Mouse (Mus musculus) embryo, embryonic 9.5 days (tissue): Measurements from ENCODE around the gene Sash3.

ENCODE experiments used
- DNase-seq: peaks from one replicate; pipeline ENCODE4 v3.0.0-alpha.2; 2017; ENCODE audit errors: extremely low spot score

The Sash3 gene

GRCm38 (mm10) chrX:48140286-48140877 lies 5.9 kb upstream of the Sash3 start:
- DNase-seq: no peak

DNA sequence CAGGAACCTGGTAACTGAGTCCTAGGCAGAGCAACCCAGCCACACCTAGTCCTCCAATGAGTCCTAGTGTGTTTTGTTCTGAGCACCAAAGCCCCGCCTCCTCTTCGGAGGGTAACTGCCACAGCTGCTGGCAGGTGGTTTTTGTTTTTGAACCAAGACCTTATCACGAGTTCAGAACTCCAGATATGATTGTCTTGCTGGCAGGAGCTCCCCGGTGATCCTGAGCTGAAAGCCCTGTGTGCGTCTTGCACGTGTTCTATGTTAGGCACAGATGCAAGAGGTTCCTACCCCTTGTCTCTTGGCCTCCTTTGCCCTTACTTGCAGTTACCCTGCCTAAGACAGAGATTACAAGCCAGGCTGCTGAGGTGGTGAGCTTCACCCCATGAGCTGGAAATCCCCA lies 4.8 kb upstream of the Sash3 start:
- DNase-seq: no peak

GRCm38 (mm10) chrX:48143415-48144335 lies 2.6 kb upstream of the Sash3 start:
- DNase-seq: peak; percentile 10

GRCm38 (mm10) chrX:48147226-48147625 lies 990 bp downstream of the Sash3 start:
- no peak for DNase-seq

GRCm38 (mm10) chrX:48147741-48148186 lies 1.5 kb downstream of the Sash3 start:
- DNase-seq: no peak

GRCm38 (mm10) chrX:48152106-48152505 lies 5.9 kb downstream of the Sash3 start:
- DNase-seq: no peak

- DNase-seq: no peak
These were observed 7.2 kb downstream of the Sash3 start for GRCm38 (mm10) chrX:48153414-48153813.

DNA sequence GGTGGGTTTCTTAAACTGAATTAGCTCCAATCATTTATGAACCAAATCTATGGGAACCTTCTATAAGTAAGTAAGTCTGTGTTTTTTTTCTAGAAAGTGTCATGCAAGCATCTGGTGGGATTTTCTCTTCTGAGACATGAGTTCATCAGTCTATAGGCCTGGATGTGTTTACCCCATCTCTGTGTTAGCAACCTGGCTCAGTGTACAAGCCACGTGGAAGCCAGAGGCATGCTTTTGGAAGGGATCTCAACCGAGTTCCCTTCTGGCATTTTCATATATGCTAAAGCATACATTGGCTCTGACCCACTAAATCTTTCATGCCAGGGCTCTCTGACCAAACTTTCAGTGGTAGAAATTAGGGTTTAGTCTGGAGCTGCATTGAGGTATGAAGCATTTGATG lies 7.7 kb downstream of the Sash3 start:
- no peak for DNase-seq

DNA sequence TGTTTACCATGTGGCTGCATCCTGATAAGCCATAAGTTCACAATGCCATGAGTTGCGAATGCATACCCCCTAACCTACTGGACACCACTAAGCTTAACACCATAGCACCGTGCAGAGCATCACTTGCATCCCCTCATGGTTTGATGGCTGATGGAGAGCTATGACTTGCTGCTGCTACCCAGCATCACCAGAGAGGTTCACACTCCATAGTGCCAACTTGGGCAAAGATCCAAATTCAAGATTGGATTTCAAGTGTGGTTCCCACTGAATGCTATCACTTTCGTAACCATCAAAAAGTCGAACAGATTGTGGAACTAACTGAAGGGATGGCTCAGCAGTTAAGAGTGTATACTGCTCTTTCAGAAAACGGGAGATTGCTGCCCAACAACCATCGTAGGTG lies 9.3 kb downstream of the Sash3 start:
- no peak for DNase-seq

DNA sequence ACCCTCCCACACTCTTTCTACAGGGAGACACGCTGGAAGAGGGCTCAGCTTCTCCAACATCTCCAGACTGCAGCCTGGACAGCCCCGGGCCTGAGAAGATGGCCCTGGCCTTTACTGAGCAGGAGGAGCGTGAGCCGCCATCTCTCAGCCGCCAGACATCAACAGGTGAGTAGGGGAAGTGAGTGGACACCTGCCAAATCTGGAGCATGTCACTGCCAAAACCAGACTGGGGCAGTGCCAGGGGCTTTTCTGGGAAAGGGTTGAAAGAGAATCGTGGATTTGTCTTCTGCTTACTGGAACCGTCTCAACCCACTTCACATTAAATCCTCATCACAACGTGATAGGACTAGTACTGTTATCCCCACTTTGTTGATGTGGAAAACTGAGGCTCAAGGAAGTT lies 11.2 kb downstream of the Sash3 start:
- DNase-seq: no peak

- DNase-seq: no peak
These were observed 12.1 kb downstream of the Sash3 start for GRCm38 (mm10) chrX:48158229-48158919.

DNA sequence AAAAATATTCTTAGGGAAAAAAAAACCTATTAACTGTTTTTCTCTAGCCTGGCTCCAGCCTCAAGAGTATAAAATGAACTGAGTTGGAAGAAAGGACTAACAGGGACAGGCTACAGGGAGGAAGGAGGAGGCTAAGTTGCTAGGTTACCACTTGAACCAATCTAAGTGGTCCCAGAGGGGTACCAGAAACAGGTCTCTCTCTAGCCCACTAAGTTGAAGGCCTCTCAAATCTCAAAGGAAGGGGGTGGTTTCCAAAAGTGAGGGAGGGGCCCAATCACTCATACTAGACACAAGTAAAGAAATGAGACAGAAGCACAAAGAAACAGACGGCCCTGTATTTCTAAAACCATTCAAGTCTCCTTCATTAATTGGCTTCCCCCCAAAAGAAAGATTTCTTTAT lies 23.7 kb downstream of the Sash3 start:
- peak; percentile 1 for DNase-seq

DNA sequence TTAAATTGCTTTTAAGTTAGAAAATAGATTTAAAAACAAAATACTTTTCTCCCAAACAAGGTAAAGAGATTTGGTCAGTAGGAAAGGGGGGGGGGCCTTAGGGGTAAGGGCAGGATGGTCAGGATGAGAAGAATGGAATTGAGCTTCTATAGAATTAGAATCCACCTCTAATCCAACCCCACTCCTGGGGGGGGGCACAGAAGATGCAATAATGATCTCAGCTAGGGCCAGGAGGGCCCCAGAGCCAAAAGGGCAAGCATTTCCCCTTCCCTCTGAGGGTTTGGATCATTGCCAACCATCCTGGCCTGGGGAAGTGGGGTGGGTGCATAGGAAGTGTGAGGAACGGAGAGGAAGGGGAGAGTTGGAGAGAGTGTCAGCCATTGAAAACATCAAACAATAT lies 24.1 kb downstream of the Sash3 start:
- DNase-seq: no peak

- no peak for DNase-seq
These were observed 35.6 kb downstream of the Sash3 start for GRCm38 (mm10) chrX:48181844-48182243.

DNA sequence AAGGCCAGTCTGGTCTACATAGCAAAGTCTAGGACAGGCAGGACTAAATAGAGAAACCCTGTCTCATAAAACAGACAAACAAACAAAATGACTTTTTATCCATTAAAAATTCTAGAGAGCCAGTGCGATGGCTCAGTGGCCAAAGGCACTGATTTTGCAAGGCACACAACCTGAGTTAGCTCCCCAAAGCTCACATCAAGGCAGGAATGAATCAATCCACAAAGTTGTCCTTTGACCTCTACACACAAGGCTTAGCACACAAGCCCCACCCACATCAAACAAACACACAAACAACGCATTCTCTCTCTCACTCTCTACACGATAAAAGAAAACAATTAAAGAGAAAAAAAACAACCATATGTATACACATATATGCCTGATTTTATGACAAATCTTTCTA lies 38.5 kb downstream of the Sash3 start:
- DNase-seq: no peak

DNA sequence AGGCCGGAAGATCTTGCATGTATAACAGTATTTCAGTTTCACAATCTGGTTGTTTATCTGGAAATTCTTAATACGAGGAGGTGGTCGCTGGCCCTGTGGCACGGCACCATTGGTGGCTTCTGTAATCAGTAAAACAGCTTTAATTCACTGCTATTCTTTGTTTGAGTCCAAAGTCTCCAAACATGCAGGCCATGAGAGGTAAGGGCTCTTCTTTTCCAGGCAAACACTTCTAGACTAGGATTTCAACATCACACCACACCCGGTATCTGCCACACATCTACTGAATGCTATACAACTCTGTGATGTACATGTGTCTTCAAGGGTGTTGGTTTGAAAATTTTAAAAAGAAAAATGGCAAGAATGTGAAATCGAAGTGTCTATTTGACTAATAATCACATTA lies 45.0 kb downstream of the Sash3 start:
- DNase-seq: no peak

- DNase-seq: no peak
These were observed 47.3 kb downstream of the Sash3 start for GRCm38 (mm10) chrX:48193235-48194152.

GRCm38 (mm10) chrX:48197856-48198255 lies 51.6 kb downstream of the Sash3 start:
- DNase-seq: no peak

GRCm38 (mm10) chrX:48199026-48199425 lies 52.8 kb downstream of the Sash3 start:
- no peak for DNase-seq

DNA sequence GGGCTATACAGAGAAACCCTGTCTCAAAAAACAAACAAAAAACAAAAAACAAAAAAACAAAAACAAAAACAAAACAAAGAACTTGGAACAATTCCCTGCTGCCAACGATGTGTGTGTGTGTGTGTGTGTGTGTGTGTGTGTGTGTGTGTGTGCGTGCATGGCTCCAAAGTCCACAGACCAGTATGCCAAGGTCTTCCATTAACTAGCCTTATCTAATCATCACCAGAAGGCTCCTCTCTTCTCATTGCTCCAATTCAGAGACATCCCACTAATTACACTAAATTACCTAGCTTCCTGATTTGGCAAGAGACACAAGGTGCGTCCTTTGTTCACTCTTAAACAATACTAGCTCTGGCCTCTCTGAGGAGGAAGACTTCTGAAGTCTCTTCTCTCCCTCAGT lies 54.5 kb downstream of the Sash3 start:
- DNase-seq: no peak

DNA sequence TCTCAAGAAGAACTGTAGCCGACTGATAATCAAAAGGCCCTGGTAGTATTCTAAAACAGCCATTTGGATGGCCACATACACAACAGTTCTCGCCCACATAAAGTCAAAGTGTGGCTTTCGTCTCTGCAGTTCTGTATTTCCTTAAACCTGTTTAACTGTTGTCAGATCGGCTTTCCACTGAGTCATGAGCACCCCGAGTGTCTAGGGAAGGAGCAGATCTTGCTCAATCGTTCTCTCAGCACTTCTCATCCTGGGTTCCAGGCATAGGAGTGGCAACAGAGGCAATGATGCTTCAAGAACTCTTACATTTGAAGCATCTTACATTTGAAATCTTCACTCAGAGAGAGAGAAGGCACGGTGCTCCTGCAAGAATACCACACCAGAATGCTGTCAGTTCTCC lies 55.7 kb downstream of the Sash3 start:
- no peak for DNase-seq

DNA sequence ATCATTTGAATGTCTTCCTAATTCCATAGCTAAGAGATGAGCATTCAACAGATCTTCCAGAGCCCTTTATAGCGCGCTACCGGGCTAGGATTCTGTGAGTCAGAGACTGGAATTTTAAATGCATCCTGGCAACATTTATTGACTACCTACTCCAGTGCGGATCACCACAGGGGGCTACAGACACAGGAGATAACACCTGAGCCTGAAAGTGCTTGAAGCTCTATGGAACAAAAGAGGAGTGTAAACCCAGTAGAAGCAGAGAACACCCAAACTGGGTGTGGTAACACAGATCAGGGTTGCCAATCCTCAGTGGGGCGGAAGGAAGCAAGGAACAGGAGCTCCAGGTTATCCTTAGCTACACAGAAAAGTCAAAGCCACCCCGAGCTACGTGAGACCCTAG lies 56.2 kb downstream of the Sash3 start:
- DNase-seq: no peak
